Mouse (Mus musculus) activated CD4-positive, CD25-positive, alpha-beta regulatory T cell, adult 4 months (primary cell): Measurements from ENCODE around the gene Tbc1d1. TPM values are rescaled to one million over a fixed set of nuclear protein-coding genes. Genes with fewer than 3 reads are reported as not detected.
A peak's percentile ranks its signal among the peaks of the same experiment; 100 is the strongest.

Experiments
- ATAC-seq: one replicate; pipeline ENCODE4 v1.8.0; 2017
- polyA plus RNA-seq, 2 experiments: library from polyadenylated mRNA; unstranded; fragments of 100-300 nt; shearing (Covaris generic); gene quantifications; one replicate each; pipeline ENCODE4 v1.2.1; 2017

The Tbc1d1 gene
- polyA plus RNA-seq, 2 experiments from 2014 or later, result 36.6 to 37.7 TPM

DNA sequence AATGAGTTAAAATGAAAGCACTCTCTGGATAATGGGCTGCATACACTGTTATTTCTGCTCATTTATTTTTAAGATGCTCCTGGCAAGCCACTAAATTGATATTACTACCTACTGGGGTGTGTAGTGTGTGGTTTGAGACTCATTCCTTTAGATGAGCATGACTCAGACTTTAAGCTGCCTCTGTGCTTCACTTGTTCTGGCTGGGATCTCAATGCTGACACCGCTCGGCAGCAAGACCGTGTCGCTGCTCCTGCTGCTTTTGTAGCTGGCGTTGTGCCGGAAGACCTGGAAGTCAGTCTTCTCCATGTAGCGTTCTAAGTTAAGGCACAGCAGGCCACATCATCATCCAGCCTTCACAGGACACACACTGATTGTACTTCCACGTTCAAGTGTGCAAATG, 124.1 kb downstream of the Tbc1d1 start:
- ATAC-seq, result no peak

DNA sequence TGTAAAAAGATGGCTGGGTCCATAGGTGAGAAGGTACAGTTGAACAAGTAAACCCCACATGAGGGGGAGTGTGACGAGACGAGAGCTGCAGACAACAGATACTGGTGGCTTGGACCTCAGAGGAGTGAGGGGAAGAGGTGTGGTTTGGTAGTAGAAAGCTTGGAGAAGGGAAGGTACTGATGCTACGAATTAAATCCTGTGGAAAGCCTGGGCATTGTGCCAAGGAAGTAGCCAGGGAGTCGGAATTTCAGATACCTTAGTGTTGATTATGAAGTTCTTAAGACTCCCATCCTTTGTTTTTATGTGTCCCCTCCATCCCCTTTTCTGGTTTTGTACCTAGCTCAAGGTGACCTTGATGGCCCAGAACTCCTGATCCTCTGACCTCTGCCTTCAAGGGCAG, 124.5 kb downstream of the Tbc1d1 start:
- no peak for ATAC-seq

DNA sequence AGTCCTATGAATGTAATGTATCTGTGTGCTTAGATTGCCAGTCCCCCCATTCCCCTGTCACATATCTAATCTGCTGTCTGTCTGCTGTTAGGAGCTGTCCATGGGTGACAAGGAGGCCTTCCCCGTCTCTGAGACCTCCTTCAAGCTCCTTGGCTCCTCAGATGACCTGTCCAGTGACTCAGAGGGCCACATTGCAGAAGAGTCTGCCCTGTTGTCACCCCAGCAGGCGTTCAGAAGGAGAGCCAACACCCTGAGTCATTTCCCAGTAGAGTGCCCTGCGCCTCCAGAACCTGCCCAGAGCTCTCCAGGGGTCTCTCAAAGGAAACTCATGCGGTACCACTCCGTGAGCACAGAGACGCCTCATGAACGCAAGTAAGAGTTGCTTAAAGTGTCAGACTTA, 125.6 kb downstream of the Tbc1d1 start:
- no peak for ATAC-seq

- ATAC-seq, result no peak
Measured at GRCm38 (mm10) chr5:64282594-64282993, 126.5 kb downstream of the Tbc1d1 start.

- ATAC-seq, result no peak
Measured at GRCm38 (mm10) chr5:64285289-64285688, 129.2 kb downstream of the Tbc1d1 start.

DNA sequence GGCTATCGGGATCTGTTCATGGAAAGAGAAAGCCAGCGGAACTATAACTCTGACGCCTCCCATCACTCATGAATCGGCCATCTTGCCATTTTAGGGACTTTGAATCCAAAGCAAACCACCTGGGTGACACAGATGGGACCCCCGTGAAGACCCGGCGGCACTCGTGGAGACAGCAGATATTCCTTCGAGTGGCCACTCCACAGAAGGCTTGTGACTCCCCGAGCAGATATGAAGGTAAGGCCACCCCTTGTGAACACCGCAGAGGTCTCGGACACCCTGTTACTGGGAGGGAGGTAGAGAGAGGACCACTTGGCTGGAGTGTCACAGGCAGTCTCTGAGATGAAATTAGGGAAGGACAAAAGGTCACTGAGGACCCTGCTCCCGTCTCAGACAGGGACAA, 129.7 kb downstream of the Tbc1d1 start:
- no peak for ATAC-seq

DNA sequence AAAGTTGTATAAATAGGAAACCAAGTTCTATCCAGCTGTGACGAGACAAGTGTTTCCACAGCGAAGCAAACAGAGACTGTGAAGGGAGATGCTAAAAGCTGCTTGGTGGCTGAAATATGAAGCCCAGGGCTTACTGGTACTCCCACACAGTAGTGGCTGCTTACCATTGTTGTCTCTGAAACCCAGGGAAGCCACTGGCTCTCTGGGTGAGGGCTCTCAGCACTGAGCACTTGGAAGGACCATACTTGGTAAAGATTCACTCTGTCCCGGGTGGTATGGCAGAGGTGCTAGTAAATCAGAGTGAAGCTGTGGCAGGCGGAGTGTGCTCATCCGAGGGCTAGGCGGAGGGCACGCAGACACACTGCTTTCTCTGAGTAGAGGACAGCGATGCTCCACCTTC, 131.2 kb downstream of the Tbc1d1 start:
- ATAC-seq, result no peak

GRCm38 (mm10) chr5:64288031-64288928, 132.2 kb downstream of the Tbc1d1 start:
- no peak for ATAC-seq

DNA sequence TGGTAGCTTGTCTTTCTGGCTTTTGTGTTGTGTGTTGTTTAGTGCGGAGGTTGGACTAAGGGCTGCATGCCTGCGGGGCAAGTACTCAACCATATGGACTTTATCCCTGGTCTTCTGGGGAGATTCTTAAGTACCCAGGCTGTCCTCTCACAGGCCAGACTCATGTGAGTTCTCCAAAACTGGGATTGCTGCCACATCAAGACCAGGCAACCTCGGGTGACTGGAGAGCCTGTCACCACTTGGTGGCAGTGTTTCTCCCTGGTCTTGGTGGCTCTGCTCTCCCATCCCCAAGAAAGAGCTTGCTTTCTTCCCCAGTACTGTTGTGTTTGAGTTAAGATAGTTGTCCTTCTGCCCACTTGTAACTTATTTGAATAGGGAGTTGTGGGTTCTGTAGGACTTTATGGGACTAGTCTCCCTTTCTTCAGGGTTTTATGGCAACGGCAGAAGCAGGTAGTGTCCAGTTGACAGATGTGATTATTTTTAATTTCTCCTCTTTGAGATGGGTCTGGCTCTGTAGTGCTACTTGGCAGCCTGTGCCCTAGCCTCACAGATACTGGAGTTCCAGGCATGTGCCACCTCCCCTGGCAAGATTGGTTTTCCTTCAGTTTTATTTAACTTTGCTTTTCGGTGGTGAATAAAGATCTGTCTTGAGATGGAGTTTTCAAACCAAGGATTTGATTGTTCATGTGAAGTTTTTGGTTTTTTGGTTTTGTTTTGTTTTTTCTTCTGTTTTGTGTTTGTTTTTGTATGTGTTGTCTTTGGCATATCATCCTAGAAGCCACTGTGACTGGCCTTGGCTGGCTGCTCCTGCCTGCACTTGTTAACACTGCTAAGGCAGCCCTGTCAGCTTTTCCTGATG, 133.3 kb downstream of the Tbc1d1 start:
- ATAC-seq, result peak; percentile 63

- no peak for ATAC-seq
Measured at GRCm38 (mm10) chr5:64290061-64290345, 133.9 kb downstream of the Tbc1d1 start.

DNA sequence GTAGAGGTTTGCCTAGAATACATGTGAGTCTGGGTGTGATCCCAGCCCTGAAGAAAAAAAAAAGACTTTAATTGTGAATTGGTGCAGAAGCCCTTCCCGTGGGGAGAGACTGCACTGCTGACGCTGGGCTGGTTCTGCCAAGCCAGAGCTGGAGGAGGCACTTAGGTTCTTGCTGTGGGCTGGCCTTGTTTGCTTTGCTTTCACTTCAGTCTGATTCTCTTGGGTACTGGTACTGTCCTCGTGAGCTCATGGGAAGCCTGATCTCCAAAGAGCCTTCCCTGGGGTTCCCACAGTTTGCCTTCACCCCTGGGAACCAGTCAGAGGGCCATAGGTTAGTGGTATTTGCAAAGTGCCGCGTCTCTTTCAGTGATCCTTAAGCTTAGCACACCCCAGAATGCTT, 135.6 kb downstream of the Tbc1d1 start:
- ATAC-seq, result no peak

DNA sequence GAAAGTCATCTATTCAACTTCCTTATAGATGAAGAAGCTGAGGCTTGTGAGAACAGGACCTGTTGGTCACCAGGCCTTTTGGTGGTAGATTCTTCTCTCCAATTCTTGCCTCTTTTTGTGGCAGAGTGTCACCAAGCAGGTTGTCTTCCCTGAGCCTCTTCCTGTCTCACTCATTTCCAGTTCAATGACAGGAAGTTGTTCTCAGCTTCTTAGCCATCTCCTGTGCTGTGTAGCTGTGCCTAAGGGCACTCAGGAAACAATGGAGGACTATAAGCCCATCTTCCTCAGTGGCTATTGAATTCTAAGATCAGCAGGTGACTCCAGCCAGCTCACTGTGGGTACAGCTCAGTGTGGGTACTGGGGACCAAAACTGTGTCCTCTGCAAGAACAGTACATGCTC, 139.5 kb downstream of the Tbc1d1 start:
- peak; percentile 69 for ATAC-seq

DNA sequence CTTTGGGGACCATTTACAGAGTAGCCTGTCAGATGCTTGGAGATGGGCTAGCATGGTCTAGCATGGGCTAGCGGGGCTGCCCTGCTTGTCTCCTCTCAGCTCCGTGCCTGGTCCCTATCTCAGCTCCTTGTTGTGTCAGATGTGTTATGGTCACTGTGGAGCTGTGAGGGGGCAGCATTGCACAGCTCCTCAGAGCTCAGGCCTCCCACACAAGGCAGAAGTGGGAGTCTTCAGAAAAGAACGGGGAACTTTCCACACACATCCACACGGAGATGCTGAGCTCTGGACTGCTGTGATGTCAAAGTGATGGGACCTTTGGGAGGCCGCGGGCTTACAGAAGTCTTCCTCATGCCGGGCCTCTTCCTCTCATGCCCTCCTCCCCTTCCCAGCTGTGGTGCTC, 140.2 kb downstream of the Tbc1d1 start:
- ATAC-seq, result no peak

DNA sequence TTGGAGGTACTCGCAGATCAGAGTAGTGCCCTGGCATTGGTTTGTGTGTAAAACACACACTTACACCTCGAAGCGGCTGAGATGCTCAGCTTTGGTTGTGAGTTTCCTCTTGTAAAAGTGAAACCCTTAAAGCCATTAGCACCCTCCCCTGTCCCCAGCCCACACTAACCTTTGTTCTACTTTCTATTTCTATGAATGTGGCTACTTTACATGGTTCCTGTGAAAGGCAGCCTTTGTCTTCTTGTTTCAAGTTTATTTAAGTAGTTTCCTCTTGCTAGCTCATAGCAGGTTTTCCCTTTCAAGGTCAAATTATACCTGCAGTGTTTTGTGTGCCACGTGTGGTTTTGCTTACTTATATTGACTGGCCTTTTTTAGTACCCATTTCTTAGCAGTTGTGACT, 141.0 kb downstream of the Tbc1d1 start:
- peak; percentile 88 for ATAC-seq

- no peak for ATAC-seq
Measured at GRCm38 (mm10) chr5:64298331-64299036, 142.4 kb downstream of the Tbc1d1 start.

GRCm38 (mm10) chr5:64299508-64300324, 143.6 kb downstream of the Tbc1d1 start:
- ATAC-seq, result no peak

- ATAC-seq, result no peak
Measured at GRCm38 (mm10) chr5:64301246-64301645, 145.1 kb downstream of the Tbc1d1 start.

DNA sequence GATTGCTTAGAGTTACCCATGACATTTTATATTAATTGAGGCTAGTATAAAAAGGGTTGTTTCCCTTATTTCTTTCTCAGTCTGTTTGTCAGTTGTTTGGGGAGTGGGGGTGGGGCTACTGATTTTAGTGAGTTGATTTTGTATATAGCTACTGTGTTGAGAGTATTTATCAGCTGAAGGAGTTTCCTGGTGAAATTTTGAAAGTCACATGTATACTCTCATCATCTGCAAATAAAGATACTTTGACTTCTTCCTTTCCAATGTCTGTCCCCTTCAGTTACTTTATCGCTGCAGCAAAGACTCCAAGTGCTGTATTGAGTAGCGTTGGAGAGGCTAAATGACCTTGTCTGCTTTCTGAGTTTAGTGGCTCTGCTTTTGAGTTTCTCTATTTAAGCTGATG, 151.2 kb downstream of the Tbc1d1 start:
- ATAC-seq, result no peak

GRCm38 (mm10) chr5:64312295-64312694, 156.2 kb downstream of the Tbc1d1 start:
- ATAC-seq, result no peak

DNA sequence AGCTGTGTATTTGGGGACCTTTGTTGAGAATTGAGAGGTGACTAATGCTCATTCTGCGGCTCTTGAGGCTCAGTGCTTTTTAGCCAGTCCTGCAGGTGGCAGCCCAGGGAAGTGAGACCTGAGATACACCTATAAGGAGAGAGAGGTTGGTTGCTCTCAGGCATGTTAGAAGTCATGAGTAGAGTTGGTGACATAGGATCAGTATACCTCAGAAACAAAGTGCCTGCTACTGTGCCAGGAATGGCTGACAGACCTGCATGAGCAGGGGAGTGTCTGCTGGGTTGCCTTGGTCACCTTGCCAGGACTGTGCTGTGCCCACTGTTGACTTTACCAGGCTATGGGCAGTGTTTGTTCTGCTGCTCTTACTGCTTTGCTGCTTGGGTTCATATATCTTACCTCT, 157.4 kb downstream of the Tbc1d1 start:
- ATAC-seq, result no peak

- no peak for ATAC-seq
Measured at GRCm38 (mm10) chr5:64314288-64315052, 158.4 kb downstream of the Tbc1d1 start.

DNA sequence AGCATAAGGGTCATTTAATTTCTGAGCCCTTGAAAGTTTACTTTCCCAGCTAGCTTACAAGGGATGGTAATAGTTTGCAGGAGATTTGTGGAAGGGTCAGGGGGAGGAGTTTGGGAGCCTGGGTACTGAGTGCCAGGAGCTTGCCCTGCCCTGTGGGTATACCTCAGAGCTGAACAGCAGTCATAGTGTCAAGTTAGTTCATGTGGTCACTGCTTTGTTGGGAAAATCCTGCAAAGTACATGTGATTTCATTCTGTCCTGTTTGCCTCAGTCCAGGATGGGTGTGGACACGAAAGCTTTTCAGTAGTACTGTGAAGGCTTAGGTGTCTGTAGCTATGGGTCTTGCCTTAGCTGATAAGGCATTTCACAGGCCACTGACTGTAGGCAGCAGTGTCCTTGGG, 159.0 kb downstream of the Tbc1d1 start:
- ATAC-seq, result no peak
